Mouse (Mus musculus) telencephalon, adult 2 months (tissue): ENCODE measurements around the gene Dock9.
A peak's percentile ranks its signal among the peaks of the same experiment; 100 is the strongest.

ENCODE experiments used
- DNase-seq: peaks from one replicate; pipeline ENCODE4 v3.0.0-alpha.2; 2011; ENCODE audit warnings: low read depth, low spot score

The Dock9 gene

GRCm38 (mm10) chr14:121527883-121528282 is 269.8 kb downstream of the Dock9 start:
- DNase-seq: no peak

DNA sequence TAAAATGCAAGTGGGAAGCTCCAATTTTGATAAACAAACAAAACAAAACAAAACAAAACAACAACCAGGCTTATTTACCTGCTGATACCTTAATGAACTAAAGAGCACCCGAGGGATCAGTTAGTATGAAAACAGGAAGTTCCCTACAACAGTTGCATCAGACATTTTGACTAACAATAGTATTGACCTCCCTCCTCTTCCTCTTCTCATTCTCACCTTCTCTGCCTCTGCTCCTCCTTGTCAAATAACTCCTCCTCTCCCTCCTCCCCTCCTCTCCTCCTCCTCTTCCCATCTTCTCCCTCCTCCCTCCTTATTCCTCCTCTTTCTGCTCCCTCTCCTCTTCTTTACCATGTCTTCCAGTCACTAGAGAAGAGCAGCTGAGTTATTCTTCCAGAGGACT is 270.4 kb downstream of the Dock9 start:
- no peak for DNase-seq

- no peak for DNase-seq
Observed at GRCm38 (mm10) chr14:121521709-121522108, 275.9 kb downstream of the Dock9 start.

- DNase-seq: no peak
Observed at GRCm38 (mm10) chr14:121516881-121517280, 280.8 kb downstream of the Dock9 start.

GRCm38 (mm10) chr14:121508929-121509328 is 288.7 kb downstream of the Dock9 start:
- no peak for DNase-seq

- no peak for DNase-seq
Observed at GRCm38 (mm10) chr14:121506336-121506735, 291.3 kb downstream of the Dock9 start.

DNA sequence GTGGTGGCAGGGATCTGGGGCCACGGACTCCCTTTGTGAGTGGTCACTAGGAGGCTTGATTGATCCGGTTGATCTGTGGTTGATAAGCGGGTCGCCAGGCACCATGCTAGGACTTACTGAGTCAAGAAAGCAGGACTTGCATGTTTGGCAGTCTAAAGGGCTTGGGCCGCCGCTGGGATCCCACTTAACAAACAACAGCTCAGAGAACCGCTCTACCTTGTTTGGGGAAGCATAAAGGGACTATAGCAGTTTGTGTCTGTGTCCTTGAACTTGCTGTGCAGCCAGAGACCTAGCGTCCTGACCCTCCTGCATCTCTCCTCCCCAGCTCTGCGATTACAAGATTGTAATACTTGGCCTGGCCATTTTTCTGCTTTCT is 292.2 kb downstream of the Dock9 start:
- no peak for DNase-seq

GRCm38 (mm10) chr14:121504781-121505484 is 292.7 kb downstream of the Dock9 start, which contains the start of gene Slc15a1:
Slc15a1 (minus strand) TSS chr14:121505252.
- no peak for DNase-seq

DNA sequence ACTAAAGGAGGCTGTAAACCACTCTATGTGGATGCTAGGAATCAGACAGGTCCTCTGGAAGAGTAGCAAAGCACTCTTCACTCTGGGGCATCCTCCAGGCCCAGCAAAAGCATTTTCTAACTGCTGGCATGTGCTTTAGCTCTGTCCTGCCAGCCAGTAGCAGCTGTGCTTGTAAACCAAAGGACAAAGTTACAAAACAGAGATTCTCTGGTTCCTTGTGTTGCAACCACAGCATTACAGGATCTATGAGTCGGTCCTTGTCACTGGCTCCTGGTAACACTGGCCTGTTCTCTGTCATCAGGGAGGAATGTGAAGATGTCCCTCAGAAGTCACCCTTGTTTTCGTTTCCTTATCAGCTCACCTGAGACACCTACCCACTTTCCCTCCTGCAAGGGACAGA is 297.1 kb downstream of the Dock9 start:
- no peak for DNase-seq

- peak; percentile 29 for DNase-seq
Observed at GRCm38 (mm10) chr14:121499769-121500168, 297.9 kb downstream of the Dock9 start.

GRCm38 (mm10) chr14:121497800-121498199 is 299.8 kb downstream of the Dock9 start:
- DNase-seq: no peak

- DNase-seq: no peak
Observed at GRCm38 (mm10) chr14:121495741-121496140, 301.9 kb downstream of the Dock9 start.

GRCm38 (mm10) chr14:121495120-121495519 is 302.5 kb downstream of the Dock9 start:
- DNase-seq: no peak

DNA sequence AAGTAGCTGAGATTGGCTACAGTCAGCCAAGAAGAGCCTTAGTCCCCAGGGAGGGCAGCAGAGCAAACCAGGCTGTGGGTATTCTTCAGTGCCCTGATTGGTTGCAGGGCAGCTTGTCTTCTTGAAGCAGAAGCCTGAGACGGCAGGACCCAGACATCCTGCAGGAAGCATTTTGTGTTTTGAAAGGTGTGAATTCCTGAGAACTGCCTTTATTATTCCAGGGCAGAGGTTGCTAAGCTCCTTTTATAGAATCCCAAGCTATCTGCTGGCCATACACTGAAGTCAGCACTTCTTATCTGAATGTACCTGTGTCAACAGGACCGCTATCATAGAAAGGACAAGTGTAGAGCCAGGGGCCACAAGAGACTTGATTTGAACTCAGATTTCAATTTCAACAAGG is 303.4 kb downstream of the Dock9 start:
- DNase-seq: no peak

DNA sequence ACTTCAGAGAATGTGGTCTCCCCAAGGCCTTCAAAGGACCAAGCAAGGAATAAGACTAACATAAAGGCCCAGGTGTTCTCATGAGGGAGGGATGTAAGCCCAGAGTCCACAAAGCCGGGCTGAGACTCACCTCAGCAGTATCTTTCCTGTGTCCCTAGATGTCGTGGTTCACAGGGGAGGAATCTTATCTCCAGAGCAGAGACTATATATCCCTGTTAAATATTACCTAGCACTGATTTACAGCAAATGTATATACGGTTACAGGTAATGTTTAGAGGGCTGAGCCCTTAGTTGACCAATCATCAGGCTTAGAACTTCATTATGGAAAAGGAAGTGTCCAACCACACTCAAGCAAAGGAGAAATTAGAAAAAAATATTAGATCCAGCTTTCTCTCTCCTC is 303.9 kb downstream of the Dock9 start:
- no peak for DNase-seq

DNA sequence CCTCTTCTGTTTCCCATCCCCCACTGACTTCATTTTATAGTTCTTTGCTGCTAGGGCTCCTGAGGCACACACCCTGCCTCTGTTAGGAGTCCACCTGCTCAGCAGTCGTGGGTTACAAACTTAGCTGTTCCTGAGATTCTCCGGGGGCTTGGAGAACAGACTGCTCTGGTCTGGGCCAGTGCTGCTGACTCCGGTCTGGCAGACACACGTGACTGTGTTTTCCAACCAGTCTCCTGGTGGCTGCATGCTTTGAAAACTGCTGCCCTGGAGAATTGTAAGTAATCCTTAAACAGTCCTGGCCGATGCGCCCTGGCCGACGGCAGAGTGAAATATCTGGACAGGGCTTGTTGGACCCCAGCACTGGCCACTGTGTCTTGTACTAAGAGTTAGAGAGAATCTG is 305.3 kb downstream of the Dock9 start:
- DNase-seq: no peak
